Mouse (Mus musculus): ENCODE measurements around the gene Wnk2. TPM values are rescaled to one million over a fixed set of nuclear protein-coding genes. Genes with fewer than 3 reads are reported as not detected.

Gene Wnk2
- polyA plus RNA-seq, 1 experiment from 2014 or later = 0.09 TPM

GRCm38 (mm10) chr13:49036436-49036835, 111.4 kb downstream of the Wnk2 start:
- Histone ChIP-seq H3K9me3 (replicated peaks) (no peaks in the 10 kb centered on the region), H3K27ac (no peak overlapping the region), H3K36me3 (no peaks in the 10 kb centered on the region), H3K4me3 (replicated peaks) (no peak overlapping the region), H3K4me1 (replicated peaks) (no peaks in the 10 kb centered on the region), H3K9ac (no peak overlapping the region), H3K4me2 (no peak overlapping the region), H3K27me3 (no peaks in the 10 kb centered on the region; the same call in 1 of the 2 replicates)
- 58% methylated on average over 4 of the region's 4 CpGs for WGBS (ENCODE audit: insufficient replicate concordance)
- no peak for ATAC-seq (ENCODE audit: low read depth)
- DNase-seq = no peak

- 56% methylated on average over 2 of the region's 2 CpGs for WGBS (ENCODE audit: insufficient replicate concordance)
- ATAC-seq (ENCODE audit: low read depth) (no peak), DNase-seq (no peak)
- Histone ChIP-seq H3K4me1 (replicated peaks) (no peaks in the 10 kb centered on the region), H3K27me3 (no peaks in the 10 kb centered on the region; the same call in 1 of the 2 replicates), H3K4me3 (replicated peaks) (no peak overlapping the region), H3K27ac (no peak overlapping the region), H3K9ac (no peak overlapping the region), H3K9me3 (replicated peaks) (no peaks in the 10 kb centered on the region), H3K36me3 (no peaks in the 10 kb centered on the region), H3K4me2 (no peak overlapping the region)
These were observed 116.8 kb downstream of the Wnk2 start for GRCm38 (mm10) chr13:49031029-49031428.

GRCm38 (mm10) chr13:49028757-49029539, 118.9 kb downstream of the Wnk2 start:
- no peak overlapping the region for H3K9ac ChIP-seq
- no peak overlapping the region for H3K4me3 ChIP-seq (replicated peaks)
- H3K27me3 ChIP-seq = no peaks in the 10 kb centered on the region; the same call in 1 of the 2 replicates
- no peak overlapping the region for H3K27ac ChIP-seq
- peaks cover 14% of the 10 kb centered on the region for H3K4me1 ChIP-seq (replicated peaks)
- H3K9me3 ChIP-seq (replicated peaks) = no peaks in the 10 kb centered on the region
- ATAC-seq (ENCODE audit: low read depth) (no peak), DNase-seq (no peak)
- WGBS (ENCODE audit: insufficient replicate concordance) = 52% methylated on average over 8 of the region's 8 CpGs
- no peaks in the 10 kb centered on the region for H3K36me3 ChIP-seq
- H3K4me2 ChIP-seq = no peak overlapping the region

GRCm38 (mm10) chr13:49027057-49027456, 120.8 kb downstream of the Wnk2 start:
- no peaks in the 10 kb centered on the region for H3K9me3 ChIP-seq (replicated peaks)
- no peak overlapping the region for H3K9ac ChIP-seq
- ATAC-seq (ENCODE audit: low read depth) = no peak
- no peak overlapping the region for H3K27ac ChIP-seq
- DNase-seq = no peak
- no peaks in the 10 kb centered on the region for H3K27me3 ChIP-seq
- H3K36me3 ChIP-seq = no peaks in the 10 kb centered on the region
- peaks cover 14% of the 10 kb centered on the region for H3K4me1 ChIP-seq (replicated peaks)
- WGBS (ENCODE audit: insufficient replicate concordance) = 69% methylated on average over 8 of the region's 8 CpGs
- no peak overlapping the region for H3K4me2 ChIP-seq
- H3K4me3 ChIP-seq (replicated peaks) = no peak overlapping the region

- no peak for ATAC-seq (ENCODE audit: low read depth)
- WGBS (ENCODE audit: insufficient replicate concordance) = 32% methylated on average over 1 of the region's 1 CpGs
- Histone ChIP-seq H3K27ac (no peak overlapping the region), H3K9ac (no peak overlapping the region), H3K4me3 (replicated peaks) (no peak overlapping the region), H3K4me1 (replicated peaks) (peaks cover 14% of the 10 kb centered on the region), H3K4me2 (no peak overlapping the region), H3K27me3 (no peaks in the 10 kb centered on the region), H3K9me3 (replicated peaks) (no peaks in the 10 kb centered on the region), H3K36me3 (no peaks in the 10 kb centered on the region)
- no peak for DNase-seq
These were observed 122.3 kb downstream of the Wnk2 start for GRCm38 (mm10) chr13:49025521-49025920.

- Histone ChIP-seq H3K27me3 (no peaks in the 10 kb centered on the region), H3K4me3 (replicated peaks) (no peak overlapping the region), H3K27ac (no peak overlapping the region), H3K9me3 (replicated peaks) (no peaks in the 10 kb centered on the region), H3K4me2 (peak overlapping the region; percentile 33; the same call in 1 of the 2 replicates), H3K9ac (no peak overlapping the region), H3K4me1 (replicated peaks) (peaks cover 20% of the 10 kb centered on the region), H3K36me3 (no peaks in the 10 kb centered on the region)
- 0 out of 2 replicates have a peak, but pooled peaks have one; percentile 43 for ATAC-seq (ENCODE audit: low read depth)
- peak; percentile 9 for DNase-seq
- 15% methylated on average over 12 of the region's 12 CpGs for WGBS (ENCODE audit: insufficient replicate concordance)
These were observed 123.1 kb downstream of the Wnk2 start for GRCm38 (mm10) chr13:49024763-49025162.

- WGBS (ENCODE audit: insufficient replicate concordance) = 44% methylated on average over 3 of the region's 3 CpGs
- Histone ChIP-seq H3K4me2 (no peak overlapping the region), H3K4me3 (replicated peaks) (no peak overlapping the region), H3K9me3 (replicated peaks) (no peaks in the 10 kb centered on the region; the same call in 1 of the 2 replicates), H3K27me3 (no peaks in the 10 kb centered on the region), H3K36me3 (no peaks in the 10 kb centered on the region), H3K27ac (no peak overlapping the region), H3K9ac (no peak overlapping the region), H3K4me1 (replicated peaks) (peaks cover 20% of the 10 kb centered on the region)
- ATAC-seq (ENCODE audit: low read depth) (no peak), DNase-seq (peak; percentile 47)
These were observed 126.1 kb downstream of the Wnk2 start for GRCm38 (mm10) chr13:49021693-49022092.

- H3K27ac ChIP-seq = no peak overlapping the region
- peaks cover 27% of the 10 kb centered on the region for H3K4me1 ChIP-seq (replicated peaks)
- H3K9me3 ChIP-seq (replicated peaks) = no peaks in the 10 kb centered on the region; the same call in 1 of the 2 replicates
- no peak for ATAC-seq (ENCODE audit: low read depth)
- no peak overlapping the region for H3K4me3 ChIP-seq (replicated peaks)
- no peak overlapping the region for H3K4me2 ChIP-seq
- no peaks in the 10 kb centered on the region for H3K36me3 ChIP-seq
- 0 out of 2 replicates have a peak, but pooled peaks cover 4% of the 10 kb centered on the region for H3K27me3 ChIP-seq
- peak; percentile 39 for DNase-seq
- no peak overlapping the region for H3K9ac ChIP-seq
- 54% methylated on average over 5 of the region's 5 CpGs for WGBS (ENCODE audit: insufficient replicate concordance)
These were observed 127.7 kb downstream of the Wnk2 start for GRCm38 (mm10) chr13:49020152-49020551.

GRCm38 (mm10) chr13:49017375-49017774, 130.4 kb downstream of the Wnk2 start:
- Histone ChIP-seq H3K4me2 (no peak overlapping the region), H3K27me3 (0 out of 2 replicates have a peak, but pooled peaks cover 4% of the 10 kb centered on the region), H3K9ac (no peak overlapping the region), H3K4me1 (replicated peaks) (peaks cover 20% of the 10 kb centered on the region), H3K36me3 (no peaks in the 10 kb centered on the region), H3K27ac (no peak overlapping the region), H3K4me3 (replicated peaks) (no peak overlapping the region), H3K9me3 (replicated peaks) (no peaks in the 10 kb centered on the region; the same call in 1 of the 2 replicates)
- ATAC-seq (ENCODE audit: low read depth) = no peak
- DNase-seq = no peak
- WGBS (ENCODE audit: insufficient replicate concordance) = 63% methylated on average over 1 of the region's 1 CpGs

GRCm38 (mm10) chr13:49016311-49016761, 131.5 kb downstream of the Wnk2 start:
- Histone ChIP-seq H3K27me3 (0 out of 2 replicates have a peak, but pooled peaks cover 4% of the 10 kb centered on the region), H3K4me2 (peak overlapping the region; percentile 56), H3K36me3 (no peaks in the 10 kb centered on the region), H3K27ac (no peak overlapping the region), H3K9ac (no peak overlapping the region), H3K9me3 (replicated peaks) (no peaks in the 10 kb centered on the region; the same call in 1 of the 2 replicates), H3K4me3 (replicated peaks) (peak overlapping the region; percentile 16), H3K4me1 (replicated peaks) (peaks cover 20% of the 10 kb centered on the region)
- DNase-seq (no peak), ATAC-seq (ENCODE audit: low read depth) (no peak)
- 32% methylated on average over 16 of the region's 16 CpGs for WGBS (ENCODE audit: insufficient replicate concordance)

- no peaks in the 10 kb centered on the region for H3K36me3 ChIP-seq
- H3K9me3 ChIP-seq (replicated peaks) = no peaks in the 10 kb centered on the region; the same call in 1 of the 2 replicates
- H3K9ac ChIP-seq = no peak overlapping the region
- 13% methylated on average over 30 of the region's 30 CpGs for WGBS (ENCODE audit: insufficient replicate concordance)
- H3K27me3 ChIP-seq = 0 out of 2 replicates have a peak, but pooled peaks cover 4% of the 10 kb centered on the region
- no peak overlapping the region for H3K27ac ChIP-seq
- ATAC-seq (ENCODE audit: low read depth) (peak; percentile 45; the same call in 1 of the 2 replicates), DNase-seq (peak; percentile 15)
- peak overlapping the region; percentile 18 for H3K4me3 ChIP-seq (replicated peaks)
- peaks cover 20% of the 10 kb centered on the region for H3K4me1 ChIP-seq (replicated peaks)
- H3K4me2 ChIP-seq = peak overlapping the region; percentile 56
These were observed 132.2 kb downstream of the Wnk2 start for GRCm38 (mm10) chr13:49015366-49016306.

Measured in liver, embryonic 13.5 days (tissue).